Mouse (Mus musculus) stomach, postnatal 0 days (tissue): ENCODE data around the gene Naglu. TPM values are rescaled to one million over a fixed set of nuclear protein-coding genes. Genes with fewer than 3 reads are reported as not detected.

Experiments
- ATAC-seq: fragments of 200-750 bp; cut with Nextera tagmentation; 2 replicates; pipeline ENCODE4 v1.8.0; 2017; ENCODE audit not compliant: low FRiP score, low TSS enrichment
- DNase-seq: peaks from one replicate; pipeline ENCODE4 v3.0.0-alpha.2; 2016; ENCODE audit warnings: low spot score
- H3K27ac ChIP-seq: fragments of 300-500 bp; sonication (generic); replicated peaks from 2 replicates; pipeline ENCODE4 v1.5.1; 2014; ENCODE audit warnings: mild to moderate bottlenecking, control low read depth
- H3K27me3 ChIP-seq: fragments of 300-500 bp; sonication (generic); 2 replicates; pipeline ENCODE4 v1.6.1; 2014; ENCODE audit warnings: low read length; ENCODE audit not compliant: control insufficient read depth, insufficient read depth
- H3K36me3 ChIP-seq: fragments of 300-500 bp; sonication (generic); 2 replicates; pipeline ENCODE4 v1.6.1; 2014; ENCODE audit warnings: low read length, mixed read lengths; ENCODE audit not compliant: control insufficient read depth, insufficient read depth
- H3K4me1 ChIP-seq: fragments of 300-500 bp; sonication (generic); replicated peaks from 2 replicates; pipeline ENCODE4 v1.6.1; 2014; ENCODE audit warnings: antibody characterized with exemption; ENCODE audit not compliant: control insufficient read depth, insufficient read depth
- H3K4me2 ChIP-seq: fragments of 300-500 bp; sonication (generic); replicated peaks from 2 replicates; pipeline ENCODE4 v1.6.1; 2014; ENCODE audit warnings: low read depth, mild to moderate bottlenecking, control low read depth, moderate library complexity
- H3K4me3 ChIP-seq: fragments of 300-500 bp; sonication (generic); 2 replicates; pipeline ENCODE4 v1.5.1; 2014; ENCODE audit warnings: low read depth, low read length, control low read depth
- H3K9ac ChIP-seq: fragments of 300-500 bp; sonication (generic); 2 replicates; pipeline ENCODE4 v1.6.1; 2014; ENCODE audit warnings: mild to moderate bottlenecking, low read length, control low read depth, mixed read lengths
- H3K9me3 ChIP-seq: fragments of 300-500 bp; sonication (generic); 2 replicates; pipeline ENCODE4 v1.6.1; 2016; ENCODE audit warnings: low read length; ENCODE audit not compliant: control insufficient read depth
- CTCF ChIP-seq: IDR thresholded peaks from 2 replicates; pipeline ENCODE4 v1.5.1; 2016; ENCODE audit warnings: antibody characterized with exemption, low read depth, mild to moderate bottlenecking, moderate library complexity
- EP300 ChIP-seq: optimal IDR thresholded peaks from 2 replicates; pipeline ENCODE3; 2016; ENCODE audit warnings: antibody characterized with exemption
- WGBS: fragments of 180-500 bp; shearing (Covaris S2); extraction: QIAGEN DNeasy Blood & Tissue Kit; methylation state at CpG from one replicate; pipeline ENCODE4 v1.1.7; 2014; 5-methylcytosine and 5-hydroxymethylcytosine counted together
- polyA plus RNA-seq: library from polyadenylated mRNA; unstranded; fragments of >200 nt; fragmentation: Nextera tagmentation; extraction: Ambion mirVana; gene quantifications from 2 replicates; pipeline ENCODE4 v1.2.1, GENCODE M21; 2015

The Naglu gene
- polyA plus RNA-seq, 1 experiment from 2014 or later = 16.0 TPM

DNA sequence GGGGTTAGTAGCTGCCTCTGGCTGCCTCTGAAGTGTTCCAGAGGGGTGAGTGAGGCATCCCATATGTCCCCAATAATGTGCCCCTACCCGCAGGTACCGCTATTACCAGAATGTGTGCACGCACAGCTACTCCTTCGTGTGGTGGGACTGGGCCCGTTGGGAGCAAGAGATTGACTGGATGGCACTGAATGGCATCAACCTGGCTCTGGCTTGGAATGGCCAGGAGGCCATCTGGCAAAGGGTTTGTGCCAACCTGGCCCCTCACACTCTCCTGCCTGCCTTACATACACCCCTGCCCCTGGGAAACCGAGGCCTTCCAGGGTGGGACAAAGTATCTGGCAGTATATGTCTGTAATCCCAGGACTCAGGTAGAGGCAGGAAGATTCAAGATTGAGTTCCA lies 1.2 kb downstream of the Naglu start:
- H3K9ac ChIP-seq = no peak overlapping the region; the same call in 1 of the 2 replicates
- ATAC-seq = no peak
- no peak overlapping the region for H3K4me3 ChIP-seq

GRCm38 (mm10) chr11:101071810-101072428 lies 2.1 kb downstream of the Naglu start:
- no peak for DNase-seq
- TF ChIP-seq EP300 (no peak), CTCF (no peak)
- WGBS = 70% methylated on average over 14 of the region's 14 CpGs
- ATAC-seq = no peak
- Histone ChIP-seq H3K27ac (no peak overlapping the region), H3K36me3 (no peaks in the 10 kb centered on the region; the same call in 1 of the 2 replicates), H3K9ac (no peak overlapping the region), H3K4me2 (no peak overlapping the region), H3K9me3 (no peaks in the 10 kb centered on the region), H3K4me3 (no peak overlapping the region), H3K27me3 (no peaks in the 10 kb centered on the region), H3K4me1 (no peaks in the 10 kb centered on the region; the same call in 1 of the 2 replicates)

More for the DNA sequence above, 1.2 kb downstream of the Naglu start:
- no peak overlapping the region for H3K27ac ChIP-seq
- no peak for TF ChIP-seq CTCF
- TF ChIP-seq EP300 = no peak
- no peaks in the 10 kb centered on the region for H3K9me3 ChIP-seq
- no peak for DNase-seq
- H3K27me3 ChIP-seq = no peaks in the 10 kb centered on the region
- no peaks in the 10 kb centered on the region; the same call in 1 of the 2 replicates for H3K36me3 ChIP-seq
- no peaks in the 10 kb centered on the region; the same call in 1 of the 2 replicates for H3K4me1 ChIP-seq
- H3K4me2 ChIP-seq = no peak overlapping the region
- WGBS = 76% methylated on average over 6 of the region's 6 CpGs

DNA sequence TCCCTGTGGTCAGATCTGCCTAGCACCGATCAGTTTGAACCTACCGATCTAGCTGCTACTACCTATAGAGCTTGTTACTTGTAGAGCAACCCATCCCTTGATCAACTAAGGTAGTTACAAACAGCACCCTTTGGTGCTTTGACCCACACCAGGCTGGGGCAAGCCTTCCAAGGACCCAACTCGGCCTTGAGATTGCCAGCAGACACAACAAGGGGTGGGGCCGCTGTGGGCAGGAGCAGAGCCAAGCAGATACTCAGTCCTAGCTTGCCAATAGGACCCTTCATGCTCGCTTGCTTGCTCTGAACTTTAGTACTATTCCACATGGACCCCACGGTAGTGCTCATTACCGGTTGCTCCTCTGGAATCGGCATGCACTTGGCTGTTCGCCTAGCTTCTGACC lies 8.3 kb downstream of the Naglu start, which contains the start of gene Hsd17b1:
Gene Hsd17b1, plus strand, starts transcription at position 291 of the 400 bp plus-strand sequence.
- Histone ChIP-seq H3K4me3 (no peak within 1 kb of the TSS), H3K9me3 (no peaks in the 10 kb centered on the region), H3K27me3 (peaks cover 9% of the 10 kb centered on the region; the same call in 1 of the 2 replicates), H3K9ac (no peak within 1 kb of the TSS), H3K27ac (no peak within 1 kb of the TSS), H3K4me2 (no peak within 1 kb of the TSS), H3K4me1 (no peaks in the 10 kb centered on the region; the same call in 1 of the 2 replicates), H3K36me3 (no peaks in the 10 kb centered on the region)
- ATAC-seq (no peak), DNase-seq (no peak)
- TF ChIP-seq CTCF = no peak
- no peak for TF ChIP-seq EP300
- 74% methylated on average over 9 of the region's 9 CpGs for WGBS

DNA sequence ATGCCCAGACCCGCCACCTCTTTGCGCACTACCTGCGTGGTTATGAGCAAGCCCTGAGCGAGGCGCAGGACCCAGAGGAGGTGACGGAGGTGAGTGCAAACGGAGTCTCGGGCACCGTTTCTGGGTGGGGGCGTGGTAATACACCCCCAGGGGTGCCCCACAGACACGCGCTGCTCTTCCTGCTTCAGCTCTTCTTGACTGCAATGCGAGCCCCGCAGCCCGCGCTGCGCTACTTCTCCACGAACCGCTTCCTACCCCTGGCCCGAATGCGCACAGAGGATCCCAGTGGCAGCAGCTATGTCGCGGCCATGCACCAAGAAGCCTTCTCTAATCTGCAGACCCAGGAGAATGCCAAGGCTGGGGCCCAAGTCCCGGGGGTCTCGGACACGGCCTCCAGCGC lies 9.9 kb downstream of the Naglu start:
- TF ChIP-seq CTCF = no peak
- no peak for TF ChIP-seq EP300
- Histone ChIP-seq H3K4me3 (no peak overlapping the region), H3K27me3 (peaks cover 9% of the 10 kb centered on the region; the same call in 1 of the 2 replicates), H3K4me2 (peak overlapping the region; percentile 32; the same call in 1 of the 2 replicates), H3K9me3 (no peaks in the 10 kb centered on the region), H3K9ac (no peak overlapping the region), H3K4me1 (no peaks in the 10 kb centered on the region; the same call in 1 of the 2 replicates), H3K36me3 (no peaks in the 10 kb centered on the region), H3K27ac (no peak overlapping the region)
- ATAC-seq (no peak), DNase-seq (peak; percentile 17)
- WGBS = 11% methylated on average over 27 of the region's 27 CpGs

DNA sequence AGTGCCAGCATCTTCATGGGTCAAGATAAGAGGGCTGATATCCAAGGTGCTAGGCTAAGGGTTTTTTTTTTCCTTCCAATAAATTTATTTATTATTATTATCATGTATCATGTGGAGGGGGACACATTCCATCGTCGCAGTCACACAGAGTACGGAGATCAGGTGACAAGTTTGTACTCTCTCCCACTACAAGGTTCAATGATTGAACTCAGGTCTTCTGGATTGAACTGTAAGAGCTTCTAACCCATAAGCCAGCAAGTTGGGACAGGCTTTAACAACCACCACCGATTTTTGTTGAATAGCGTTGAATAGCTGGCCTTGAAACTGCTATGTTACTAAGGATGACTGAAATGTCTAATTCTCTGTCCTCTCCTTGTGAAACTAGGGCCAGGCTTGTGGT lies 10.6 kb downstream of the Naglu start:
- no peak overlapping the region for H3K4me2 ChIP-seq
- no peaks in the 10 kb centered on the region for H3K36me3 ChIP-seq
- H3K9ac ChIP-seq = no peak overlapping the region
- DNase-seq = no peak
- H3K4me1 ChIP-seq = no peaks in the 10 kb centered on the region; the same call in 1 of the 2 replicates
- TF ChIP-seq CTCF (no peak), EP300 (no peak)
- ATAC-seq = no peak
- no peaks in the 10 kb centered on the region for H3K9me3 ChIP-seq
- no peak overlapping the region for H3K4me3 ChIP-seq
- no peak overlapping the region for H3K27ac ChIP-seq
- H3K27me3 ChIP-seq = peaks cover 9% of the 10 kb centered on the region; the same call in 1 of the 2 replicates
- 65% methylated on average over 5 of the region's 5 CpGs for WGBS

DNA sequence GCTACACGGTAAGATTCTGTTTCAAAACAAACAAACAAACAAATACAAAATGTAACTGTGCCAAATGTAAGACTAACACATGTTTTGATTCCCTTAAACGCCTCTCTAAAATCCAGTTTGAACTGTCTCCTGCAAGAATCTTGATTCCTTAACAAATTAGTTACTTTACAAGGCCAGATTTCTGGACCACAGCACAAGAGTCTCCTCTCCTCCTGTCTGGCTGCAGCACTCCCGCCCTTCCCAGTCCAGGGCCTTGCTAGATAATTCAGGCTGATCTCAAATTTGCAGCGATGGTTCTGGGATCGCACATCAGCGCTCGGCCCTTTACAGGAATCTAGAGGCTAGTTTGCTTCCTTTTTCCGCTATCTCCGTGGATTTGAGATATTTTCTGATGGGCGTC lies 11.8 kb downstream of the Naglu start:
- Histone ChIP-seq H3K36me3 (no peaks in the 10 kb centered on the region), H3K4me3 (peak overlapping the region; percentile 56), H3K27ac (peak overlapping the region; percentile 91), H3K4me1 (peaks cover 3% of the 10 kb centered on the region; the same call in 1 of the 2 replicates), H3K4me2 (peak overlapping the region; percentile 94), H3K9ac (peak overlapping the region; percentile 50), H3K9me3 (no peaks in the 10 kb centered on the region), H3K27me3 (peaks cover 9% of the 10 kb centered on the region; the same call in 1 of the 2 replicates)
- TF ChIP-seq EP300 = no peak
- TF ChIP-seq CTCF = no peak
- DNase-seq (no peak), ATAC-seq (no peak)
- 6% methylated on average over 10 of the region's 10 CpGs for WGBS
